Mouse (Mus musculus): ENCODE measurements around the gene Inhbe. TPM values are rescaled to one million over a fixed set of nuclear protein-coding genes. Genes with fewer than 3 reads are reported as not detected.

The Inhbe gene
- not detected for total RNA-seq (2021)
- long read RNA-seq, experiment 1, result 0 reads
- long read RNA-seq, experiment 2, result 0 reads

DNA sequence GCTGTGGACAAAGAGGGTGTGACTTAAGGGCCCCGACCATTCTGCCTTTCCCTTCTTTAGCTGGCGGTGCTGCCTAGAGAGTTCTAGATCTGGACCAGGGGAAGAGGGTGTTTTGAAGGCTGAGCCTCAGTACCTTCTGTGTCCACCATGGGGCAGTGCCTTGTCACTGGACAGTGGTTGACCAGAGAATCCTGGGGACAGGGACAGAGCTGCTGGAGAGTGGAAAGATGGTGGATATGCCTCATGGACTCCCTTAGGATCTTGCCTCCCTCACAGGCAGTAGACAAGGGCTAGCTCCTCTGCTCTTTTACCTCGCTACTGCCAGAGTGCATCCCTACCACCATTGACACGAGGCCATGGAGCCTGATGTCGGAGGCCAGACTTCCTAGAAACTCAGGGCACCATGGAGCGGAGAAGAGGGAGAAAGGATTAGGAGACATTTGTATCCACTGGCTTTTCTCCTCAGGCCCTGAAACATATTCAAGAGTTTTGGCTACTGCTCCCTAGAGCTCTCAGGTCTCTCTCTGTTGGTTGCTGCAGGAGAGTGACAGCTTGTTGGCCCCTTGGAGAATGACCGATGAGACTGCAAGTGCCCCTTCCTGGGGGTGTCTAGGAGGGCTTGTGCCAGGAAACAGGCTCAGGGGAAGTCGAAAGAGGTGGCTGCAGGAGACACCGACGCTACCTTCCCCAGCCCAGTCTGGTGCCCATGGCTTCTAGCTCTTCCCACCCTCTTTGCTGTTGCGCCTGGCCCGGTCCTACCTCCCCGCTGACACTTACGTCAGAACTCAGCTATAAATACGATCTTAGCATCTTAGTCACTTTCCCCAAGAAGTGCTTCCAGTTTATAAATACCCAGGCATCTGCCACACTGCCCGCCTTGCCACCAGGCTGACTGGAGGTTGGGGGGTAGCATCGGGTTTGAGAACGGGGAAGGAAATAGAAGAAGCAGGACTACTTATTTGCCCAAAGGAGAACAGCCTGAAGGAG is at the start of gene Inhbe:
Inhbe (minus strand) TSS at position 503 of the 987 bp plus-strand sequence.
- DNase-seq (ENCODE audit: low spot score), result peak; percentile 59

DNA sequence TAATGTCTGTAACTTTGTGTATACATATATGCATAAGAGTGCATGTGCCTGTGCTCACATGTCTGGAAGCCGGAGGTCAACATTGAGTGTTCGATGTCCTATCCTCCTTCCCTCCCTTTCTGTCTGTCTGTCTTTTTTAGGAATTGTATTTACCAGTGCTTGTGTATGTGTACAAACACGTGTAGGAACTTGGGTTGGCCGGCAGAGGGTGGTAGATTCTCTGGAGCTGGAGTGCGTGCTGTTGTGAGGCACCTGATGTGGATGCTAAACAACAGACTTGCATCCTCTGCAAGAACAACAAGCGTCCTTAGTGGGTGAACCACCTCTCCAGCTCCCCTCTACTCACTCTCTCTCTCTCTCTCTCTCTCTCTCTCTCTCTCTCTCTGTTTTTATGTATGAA is 37.6 kb upstream of the Inhbe start:
- DNase-seq (ENCODE audit: low spot score), result no peak

DNA sequence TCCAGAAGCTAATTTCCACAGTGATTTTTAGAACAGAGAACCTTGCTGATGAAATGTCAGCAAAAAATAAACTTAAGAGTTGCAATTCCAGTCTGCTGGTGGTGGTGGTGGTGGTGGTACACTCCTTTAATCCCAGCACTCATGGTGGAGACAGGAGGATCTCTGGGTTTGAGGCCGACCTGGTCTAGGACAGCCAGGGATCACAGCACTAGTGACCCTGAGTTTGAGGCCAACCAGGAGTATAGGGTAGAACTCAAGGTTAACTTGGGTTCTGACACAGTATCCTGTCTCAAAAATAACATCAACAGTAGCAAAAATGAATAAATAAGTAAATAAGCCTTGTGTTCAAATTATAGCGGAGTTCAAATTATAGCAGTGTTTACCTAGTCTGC is 27.5 kb upstream of the Inhbe start:
- no peak for DNase-seq (ENCODE audit: low spot score)

DNA sequence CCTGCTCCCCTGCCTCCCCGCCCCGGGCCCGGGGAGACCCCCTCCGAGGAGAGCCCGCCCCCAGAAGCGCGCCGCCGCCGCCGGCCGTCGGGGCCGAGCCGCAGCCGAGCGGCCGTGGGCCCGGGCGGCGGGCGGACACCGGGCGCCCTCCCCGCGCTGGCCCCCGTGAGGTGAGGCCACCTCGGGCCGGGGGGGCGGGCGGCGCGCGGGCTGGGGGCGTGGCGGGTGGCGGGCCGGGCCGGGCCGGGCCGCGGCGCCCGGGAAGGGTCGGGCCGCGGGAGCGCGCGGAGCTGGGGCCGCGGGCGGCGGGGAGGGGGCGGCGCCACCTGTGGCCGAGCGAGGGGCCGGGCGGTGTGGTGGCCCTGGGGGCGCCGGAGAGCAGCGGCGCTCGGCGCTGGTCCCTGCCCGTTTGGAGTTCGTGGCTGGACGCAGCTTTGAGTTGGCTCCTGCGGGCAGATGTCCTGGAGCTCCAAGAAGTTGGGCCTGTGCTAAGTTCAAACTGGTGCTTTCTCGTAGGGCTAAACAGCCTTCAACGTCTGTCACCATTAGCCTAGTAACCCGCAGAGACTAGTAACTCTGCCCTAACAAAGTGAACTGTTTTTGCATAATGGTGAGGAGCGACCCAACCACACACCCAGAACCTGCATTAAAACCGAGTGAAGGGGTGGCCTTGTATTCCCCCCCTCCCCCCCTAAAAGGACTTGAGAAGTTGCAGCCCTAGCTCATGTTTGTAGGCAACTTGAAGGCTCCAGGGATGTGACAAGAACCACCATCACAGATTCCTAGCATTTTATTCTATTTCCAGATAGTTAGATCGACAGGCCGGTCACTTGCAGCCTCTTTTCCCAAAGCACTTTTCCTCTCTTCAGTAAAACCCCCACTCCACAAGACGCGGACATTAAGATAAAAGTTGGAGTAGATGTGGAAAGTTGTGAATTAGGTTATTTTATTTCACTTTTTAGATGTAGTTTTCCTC is 26.8 kb upstream of the Inhbe start:
- peak; percentile 55 for DNase-seq (ENCODE audit: low spot score)

DNA sequence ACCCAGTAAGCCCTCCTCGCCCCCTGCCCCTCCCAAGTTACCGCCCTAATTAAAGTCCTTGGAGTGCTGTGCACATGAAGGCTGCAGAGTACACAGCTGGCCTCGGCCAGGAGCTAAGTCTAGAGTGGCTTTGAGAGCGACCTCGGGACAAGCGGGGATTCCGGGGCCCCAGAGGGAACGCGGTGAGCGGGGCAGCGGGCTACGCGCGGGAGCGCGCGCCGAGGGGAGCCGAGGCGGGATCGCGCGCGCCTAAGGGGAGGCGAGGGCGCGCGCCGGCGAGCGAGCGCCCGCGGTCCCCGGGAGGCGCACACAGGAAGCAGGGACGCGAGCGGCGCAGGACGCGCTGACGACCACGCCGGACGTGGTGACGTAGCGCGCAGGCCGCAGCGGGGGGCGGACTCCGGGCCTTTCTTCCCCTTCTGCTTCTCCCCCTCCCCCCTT is 26.1 kb upstream of the Inhbe start, which contains the start of gene R3hdm2:
R3hdm2 (plus strand) TSS at position 77 of the 441 bp plus-strand sequence.
- peak; percentile 90 for DNase-seq (ENCODE audit: low spot score)

DNA sequence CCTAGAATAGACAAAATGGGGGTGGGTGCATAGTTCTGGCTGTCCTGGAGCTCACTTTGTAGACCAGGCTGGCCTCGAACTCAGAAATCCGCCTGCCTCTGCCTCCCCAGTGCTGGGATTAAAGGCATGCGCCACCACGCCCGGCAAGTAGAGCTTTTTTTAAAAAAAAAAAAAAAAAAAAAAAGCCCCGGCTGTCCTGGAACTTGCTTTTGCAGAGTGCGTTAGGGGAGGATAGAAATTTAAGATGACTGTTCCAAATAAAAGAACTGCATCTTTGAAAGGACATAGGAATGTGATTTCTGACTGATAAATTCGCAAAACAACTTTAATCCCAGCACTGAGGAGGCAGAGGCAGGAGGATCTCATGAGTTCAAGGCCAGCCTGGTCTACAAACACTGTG is 25.4 kb upstream of the Inhbe start:
- DNase-seq (ENCODE audit: low spot score), result no peak

DNA sequence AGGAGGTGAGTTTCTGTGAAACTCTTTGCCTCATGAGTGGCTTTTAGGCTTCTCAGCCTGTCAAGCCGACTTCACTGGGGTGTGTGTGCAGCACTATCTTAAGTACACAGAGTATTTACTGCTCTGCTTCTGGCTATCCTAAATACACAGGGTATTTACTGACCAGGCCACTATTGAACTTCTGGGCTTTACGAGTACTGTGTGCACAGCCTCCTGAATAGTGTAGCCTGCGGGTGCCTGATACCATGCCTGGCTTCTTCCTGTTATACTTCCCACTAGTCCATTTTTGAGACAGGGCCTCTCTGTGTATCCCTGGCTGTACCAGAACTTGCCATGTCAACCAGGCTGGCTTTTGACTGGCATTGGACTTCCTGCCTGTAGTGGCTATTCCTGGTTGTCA is 23.5 kb upstream of the Inhbe start:
- no peak for DNase-seq (ENCODE audit: low spot score)

DNA sequence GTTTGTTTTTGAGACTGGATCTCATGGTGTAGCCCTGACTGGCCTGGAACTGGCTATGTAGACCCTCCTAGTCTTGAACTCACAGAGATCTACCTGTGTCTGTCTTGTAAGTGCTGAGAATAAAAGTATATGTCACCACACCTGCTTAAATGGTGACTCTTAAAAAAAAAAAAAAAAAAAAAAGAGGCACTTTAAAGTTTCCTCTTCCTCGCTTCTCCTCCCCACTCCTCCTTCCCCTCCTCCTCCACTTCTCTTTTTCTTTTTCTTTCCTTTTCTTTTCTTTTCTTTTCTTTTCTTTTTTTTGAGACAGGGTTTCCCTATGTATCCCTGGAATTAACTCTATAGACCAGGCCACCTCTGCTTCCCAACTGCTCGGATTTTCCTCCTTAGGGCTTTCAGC is 16.8 kb upstream of the Inhbe start:
- DNase-seq (ENCODE audit: low spot score), result no peak

DNA sequence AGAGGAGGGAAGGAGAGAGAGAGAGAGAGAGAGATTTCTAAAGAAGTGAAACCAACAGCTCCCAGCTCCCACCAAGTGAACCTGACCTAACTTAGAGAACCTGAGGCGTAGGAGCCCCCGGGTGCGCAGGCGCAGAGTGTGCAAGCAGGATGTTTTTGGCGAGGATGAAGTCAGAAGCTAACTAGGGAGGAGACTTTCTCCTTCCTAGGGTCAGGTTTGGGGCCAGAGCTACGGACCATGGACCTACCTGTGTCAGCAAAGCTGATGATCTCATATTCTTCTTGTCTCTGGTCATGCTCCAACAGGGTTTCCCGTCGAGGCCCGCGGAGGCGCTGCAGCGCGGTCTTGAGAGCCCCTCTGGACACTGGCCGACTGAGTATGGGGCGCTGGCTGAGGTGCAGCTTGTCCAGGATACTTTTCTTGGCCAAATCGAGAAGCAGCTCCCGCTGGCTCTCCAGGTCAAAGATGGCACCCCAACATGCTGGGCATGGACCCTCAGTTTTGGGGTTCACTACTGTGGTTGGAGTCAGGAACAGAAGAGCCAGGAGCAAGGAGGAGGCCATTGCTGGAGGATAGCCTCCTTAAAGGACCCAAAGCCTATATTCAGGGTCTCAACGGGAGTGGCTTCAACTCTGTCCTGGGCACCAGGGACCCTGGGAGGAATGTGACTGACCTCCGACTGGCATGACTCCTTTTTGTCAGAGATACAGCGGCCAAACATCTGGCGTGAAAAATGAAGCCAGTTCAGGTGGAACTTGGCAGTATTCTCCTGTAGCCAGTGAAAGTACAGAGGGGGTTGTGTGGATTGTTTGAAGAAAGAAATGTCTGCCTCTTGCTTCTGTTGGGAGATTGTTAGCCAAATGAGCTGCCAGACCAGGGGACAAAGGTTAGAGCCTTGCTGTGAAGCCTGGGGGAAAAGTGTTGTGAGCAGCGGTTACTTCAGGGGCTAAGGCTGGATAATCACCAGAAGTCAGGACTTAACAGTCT is 15.9 kb upstream of the Inhbe start, which contains the start of gene Inhbc:
Inhbc (minus strand) TSS at position 598 of the 987 bp plus-strand sequence.
- no peak for DNase-seq (ENCODE audit: low spot score)

DNA sequence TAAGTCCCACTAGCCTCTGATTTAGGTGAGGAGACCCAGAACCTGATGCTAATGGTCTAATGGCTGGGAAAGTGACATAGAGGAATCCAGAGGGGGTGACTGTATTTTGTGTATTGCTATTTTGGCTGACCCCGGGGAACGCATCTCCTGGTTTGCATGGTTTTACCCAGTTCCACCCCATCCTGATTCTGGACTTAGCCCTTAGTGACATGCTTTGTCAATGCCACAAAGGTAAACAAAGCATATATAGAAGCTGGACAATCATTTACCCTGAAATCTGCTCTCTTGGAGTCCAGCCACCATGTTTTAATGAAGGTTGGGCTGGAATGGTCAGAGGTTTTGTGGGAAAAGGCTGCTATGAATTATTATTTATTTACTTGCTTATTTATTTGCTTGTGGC is 14.1 kb upstream of the Inhbe start:
- DNase-seq (ENCODE audit: low spot score), result no peak

DNA sequence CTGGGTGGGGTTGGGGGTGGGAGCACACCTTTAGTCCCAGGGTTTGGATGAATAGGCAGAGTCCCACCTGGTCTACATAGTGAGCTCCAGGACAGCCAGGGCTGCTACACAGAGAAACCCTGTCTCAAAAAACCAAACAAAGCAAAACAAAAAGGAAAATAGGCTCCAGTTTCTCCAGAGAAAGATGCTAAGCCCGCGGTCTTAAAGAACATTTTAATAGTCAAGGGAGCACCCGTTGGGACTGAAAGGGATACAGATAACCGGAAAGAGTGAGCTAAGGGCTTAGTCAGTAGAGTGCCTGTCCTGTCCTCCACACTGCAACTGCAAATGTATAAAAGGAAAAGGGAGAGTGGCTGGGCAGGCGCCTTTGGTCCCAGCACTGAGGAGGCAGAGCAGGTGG is 12.9 kb upstream of the Inhbe start:
- no peak for DNase-seq (ENCODE audit: low spot score)

DNA sequence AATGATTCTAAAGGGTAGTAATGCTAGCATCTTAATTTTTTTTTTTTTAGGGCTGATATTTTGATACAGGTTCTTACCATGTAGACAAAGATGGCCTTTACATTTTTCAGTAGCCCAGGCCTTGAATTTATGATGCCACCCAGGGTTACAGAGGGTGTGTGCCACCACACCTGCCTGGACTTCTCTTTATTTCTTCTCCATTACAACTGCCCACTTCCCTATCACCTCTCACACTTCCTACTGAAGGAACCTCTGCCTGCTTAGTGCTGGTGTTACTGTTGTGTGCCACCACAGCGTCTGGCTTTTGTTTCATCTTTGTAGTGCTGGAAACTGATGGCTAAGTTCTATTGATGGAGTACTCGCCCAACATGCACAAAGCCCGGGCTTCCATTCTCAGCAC is 6.5 kb upstream of the Inhbe start:
- DNase-seq (ENCODE audit: low spot score), result no peak

DNA sequence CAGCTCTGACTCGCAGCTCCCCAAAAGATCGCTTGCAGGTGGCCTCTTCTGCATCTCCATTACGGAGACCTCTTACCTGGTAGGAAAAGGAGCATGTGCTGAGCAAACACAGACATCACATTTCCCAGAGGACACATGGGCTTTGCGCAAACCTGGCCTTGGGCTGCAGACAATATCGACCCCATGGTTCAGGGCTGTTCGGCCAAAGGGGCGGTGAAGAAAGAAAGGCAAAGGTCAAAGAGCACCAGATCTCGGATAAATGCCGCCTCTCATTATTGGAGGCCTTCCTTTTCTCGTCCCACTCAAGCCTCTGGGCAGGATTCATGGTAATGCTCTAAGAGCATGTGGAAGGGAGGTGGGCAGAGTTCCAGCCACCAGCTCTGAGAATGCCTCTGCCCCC is 1.1 kb upstream of the Inhbe start:
- DNase-seq (ENCODE audit: low spot score), result no peak

DNA sequence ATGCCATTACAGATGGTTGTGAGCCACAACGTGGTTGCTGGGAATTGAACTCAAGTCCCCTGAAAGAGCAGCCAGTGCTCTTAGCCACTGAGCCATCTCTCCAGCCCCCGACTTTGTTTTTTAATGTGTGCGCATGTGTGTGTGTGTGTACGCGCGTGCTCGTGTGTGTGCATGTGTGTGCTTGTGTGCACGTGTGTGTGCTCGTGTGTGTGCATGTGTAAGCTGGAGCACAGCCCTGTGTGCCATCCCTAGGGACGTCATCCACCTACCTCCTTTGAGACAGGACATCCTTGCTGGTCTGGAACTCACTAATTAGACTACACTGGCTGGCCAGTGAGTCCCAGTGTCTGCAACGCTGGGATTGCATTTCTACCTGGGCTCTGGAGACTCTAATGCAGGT is 1.4 kb downstream of the Inhbe start:
- no peak for DNase-seq (ENCODE audit: low spot score)

DNA sequence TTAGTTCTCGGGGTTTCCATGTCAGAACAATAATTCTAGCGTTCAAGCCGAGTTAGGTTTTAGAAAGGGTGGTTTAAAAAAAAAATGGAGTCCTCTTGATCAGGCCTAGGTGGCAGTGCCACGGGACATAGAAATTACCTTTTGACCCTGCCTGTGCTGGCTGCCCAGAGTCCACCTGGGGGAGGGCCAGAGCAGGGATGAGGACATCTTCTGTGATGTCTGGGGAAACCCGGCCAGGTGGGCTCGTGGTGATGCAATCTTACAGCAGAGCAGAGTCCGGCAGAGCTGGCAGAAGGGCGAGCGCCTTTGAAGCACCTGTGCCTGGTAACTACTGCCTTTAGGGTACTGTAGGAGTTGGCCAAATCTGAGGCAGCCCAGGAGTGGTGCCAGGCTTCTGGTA is 2.0 kb downstream of the Inhbe start:
- DNase-seq (ENCODE audit: low spot score), result no peak

DNA sequence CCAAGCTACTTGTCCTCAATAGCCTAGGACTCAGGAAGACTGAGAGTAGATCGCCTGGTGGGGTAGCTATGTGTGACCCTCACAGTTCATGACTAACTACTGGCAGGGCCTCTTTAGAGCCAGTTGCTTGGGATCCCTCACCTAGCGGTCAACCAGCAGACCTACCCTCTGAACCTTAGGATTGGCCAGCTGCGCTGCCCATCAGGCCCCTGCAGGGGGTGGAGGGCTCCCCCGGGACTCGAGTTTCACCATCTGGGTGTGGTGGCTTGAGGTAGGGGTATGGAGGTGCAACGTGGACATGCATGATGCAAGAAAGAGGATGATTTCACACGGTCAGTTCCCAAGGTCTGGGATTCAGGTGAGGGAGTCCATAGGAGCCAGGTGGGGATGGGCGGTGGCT is 2.5 kb downstream of the Inhbe start:
- no peak for DNase-seq (ENCODE audit: low spot score)

DNA sequence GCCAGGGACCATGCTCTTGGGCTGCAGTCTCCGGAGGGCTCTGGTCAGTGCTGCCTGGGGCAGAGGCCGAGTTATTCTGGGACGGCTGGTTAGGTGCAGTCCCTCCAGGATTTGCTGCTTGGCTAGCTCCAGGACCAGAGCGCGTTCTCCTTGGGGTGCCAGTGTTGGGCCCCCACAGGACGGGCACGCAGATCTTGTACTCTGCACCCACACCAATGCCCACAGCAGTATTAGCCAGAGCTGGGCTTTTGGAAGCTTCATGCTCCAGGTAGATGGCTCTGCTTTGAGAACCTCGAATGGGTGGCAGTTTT is 3.0 kb downstream of the Inhbe start:
- DNase-seq (ENCODE audit: low spot score), result no peak

DNA sequence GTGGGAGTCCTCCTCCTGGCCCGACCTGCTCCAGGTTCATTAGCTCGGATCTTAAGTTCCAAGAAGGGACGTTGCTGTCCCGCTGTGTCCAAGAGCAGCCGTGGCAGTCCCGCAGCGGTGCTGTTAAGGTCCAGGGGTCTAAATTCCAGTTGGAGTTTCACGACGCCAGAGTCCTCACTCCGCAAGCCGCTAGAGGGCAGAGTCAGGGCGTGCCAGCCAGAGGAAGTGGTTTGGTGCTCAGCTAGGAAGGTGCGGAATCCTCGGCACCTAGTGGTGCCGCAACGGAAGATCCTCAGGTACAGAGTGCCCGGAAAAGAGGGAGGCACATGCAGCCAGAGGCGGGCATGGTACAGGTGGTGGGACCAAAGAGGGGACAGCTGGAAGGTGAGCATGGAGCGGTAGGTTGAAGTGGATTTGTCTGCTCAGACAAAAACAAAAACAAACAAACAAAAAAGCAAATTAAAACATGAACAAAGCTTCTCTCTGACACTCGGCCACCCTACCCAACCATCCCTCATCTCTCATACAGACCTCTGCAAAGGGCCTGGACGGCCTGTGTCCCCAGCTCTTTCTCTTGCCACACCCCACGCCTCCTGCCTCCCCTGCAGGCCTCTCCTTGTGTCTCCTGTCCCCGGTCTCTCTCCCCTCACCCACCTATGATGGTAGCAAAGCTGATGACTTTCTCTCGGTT is 3.5 kb downstream of the Inhbe start:
- DNase-seq (ENCODE audit: low spot score), result peak; percentile 57

DNA sequence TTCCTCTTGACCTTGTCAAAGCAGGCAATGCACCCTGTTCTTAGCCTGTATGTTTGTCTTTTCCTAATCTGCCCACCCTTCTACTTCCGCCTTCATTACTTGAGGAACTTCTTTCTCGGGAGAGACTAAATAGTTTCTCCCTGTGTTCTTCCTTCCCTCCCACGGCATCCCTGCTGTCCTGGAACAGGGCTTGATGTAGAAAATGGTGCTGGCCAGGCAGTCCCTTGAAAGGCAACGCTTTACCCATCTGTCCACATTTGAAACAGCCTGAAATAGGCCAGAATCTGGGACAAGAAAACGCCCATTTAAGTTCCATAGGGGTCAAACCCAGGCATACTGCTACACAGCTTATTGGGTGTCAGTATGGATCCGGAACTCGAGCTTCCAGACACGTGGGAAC is 4.4 kb downstream of the Inhbe start:
- no peak for DNase-seq (ENCODE audit: low spot score)

DNA sequence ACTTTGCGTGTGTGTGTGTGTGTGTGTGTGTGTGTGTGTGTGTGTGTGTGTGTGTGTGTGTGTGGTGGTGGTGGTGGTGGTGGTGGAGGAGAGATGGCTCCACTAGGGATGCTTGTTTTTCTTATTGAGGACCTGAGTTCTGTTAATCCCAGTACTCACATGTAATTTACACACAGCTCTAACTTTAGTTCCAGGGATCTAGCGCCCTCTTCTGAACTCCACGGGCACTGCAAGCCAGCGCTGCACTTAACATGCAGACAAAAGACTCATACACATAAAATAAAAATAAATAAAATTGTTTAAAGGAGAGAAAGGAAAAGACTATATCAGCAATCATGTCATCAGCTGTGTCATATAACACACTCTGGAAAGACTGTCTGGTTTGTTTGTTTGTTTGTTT is 5.3 kb downstream of the Inhbe start:
- no peak for DNase-seq (ENCODE audit: low spot score)
